ENCODE assay signal across 9 mouse cellular contexts in the genomic region with DNA sequence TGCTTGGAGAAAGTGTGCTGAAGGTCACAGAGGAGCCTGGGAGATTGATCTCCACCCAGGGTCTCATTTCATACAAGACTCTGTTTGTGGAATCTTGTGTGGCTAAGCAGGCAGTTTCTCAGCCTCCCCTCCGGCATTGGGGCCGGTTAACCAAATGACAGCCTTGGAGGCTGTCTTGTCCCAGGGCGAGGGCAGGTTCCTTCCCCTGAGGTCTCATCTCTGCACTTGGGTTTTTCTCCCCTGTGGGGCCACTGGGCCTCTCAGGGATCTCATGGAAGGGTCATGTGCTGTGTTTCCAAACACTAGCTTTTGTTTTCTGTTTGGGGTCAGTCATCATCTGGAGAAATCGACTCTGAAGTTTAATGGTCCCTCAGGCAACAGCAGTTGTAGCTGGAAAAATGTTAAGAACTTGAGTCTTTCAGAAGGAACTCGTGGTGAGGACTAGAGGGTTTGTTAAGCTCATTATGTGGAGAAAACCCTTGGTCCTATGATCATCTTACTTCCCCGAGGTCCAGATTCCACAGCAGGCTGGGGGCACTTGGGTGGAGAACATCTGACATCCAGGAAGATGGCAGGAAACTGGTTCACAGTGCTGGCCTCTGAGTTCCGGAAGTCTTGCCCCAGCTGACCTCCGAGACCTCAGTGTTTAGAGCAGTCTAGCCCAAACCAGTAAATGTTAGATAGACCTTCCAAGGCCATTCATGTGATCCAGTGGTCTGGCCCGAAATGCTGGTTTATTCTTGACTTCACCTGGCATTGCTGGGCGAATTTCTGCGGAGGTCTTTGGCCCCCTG.
DNase-seq lines count a peak whose midpoint lies in the region; ATAC-seq and TF ChIP-seq lines count a peak whose summit lies in the region.
"Had no signal": no experiment of that assay in that cellular context is flagged by ENCODE, and none has a peak within 500 bp of the region (broad histone marks: within the 10 kb centered on the region; RNA-seq: fewer than 3 reads in every experiment).

No protein-coding gene starts in this region.

- no peak for TF ChIP-seq CTCF in heart, postnatal 0 days (IDR thresholded peaks at IDR 0.05; ENCODE audit: low read depth)

- no peaks in the 10 kb centered on the region for H3K9me3 ChIP-seq in heart, postnatal 0 days (replicated peaks; ENCODE audit: control insufficient read depth, low read length)
- H3K9me3 ChIP-seq: forebrain, embryonic 13.5 days had no signal

- no peak for ATAC-seq in heart, postnatal 0 days (ENCODE audit: insufficient read depth, low read depth)
- no peak for ATAC-seq in erythroblast, adult 5-6 weeks (replicated peaks; ENCODE audit: low FRiP score, poor library complexity, severe bottlenecking)
- ATAC-seq in inflammation-experienced regulatory T-cells, adult 6 months: no peak
- ATAC-seq: forebrain, embryonic 13.5 days had no signal

- peaks cover 17% of the 10 kb centered on the region for H3K4me1 ChIP-seq in heart, postnatal 0 days (ENCODE audit: control insufficient read depth, insufficient read depth)
- H3K4me1 ChIP-seq: forebrain, embryonic 13.5 days had no signal

- no peak for TF ChIP-seq EP300 in heart, postnatal 0 days (IDR thresholded peaks at IDR 0.05; ENCODE audit: low read depth)

- peak overlapping the region; percentile 41 for H3K27ac ChIP-seq in heart, postnatal 0 days (ENCODE audit: low read depth)
- H3K27ac ChIP-seq: forebrain, embryonic 13.5 days had no signal

- no peak overlapping the region for H3K4me3 ChIP-seq in heart, postnatal 0 days (ENCODE audit: low read depth, low read length)
- H3K4me3 ChIP-seq: forebrain, embryonic 13.5 days had no signal

- no peaks in the 10 kb centered on the region for H3K27me3 ChIP-seq in heart, postnatal 0 days (ENCODE audit: control insufficient read depth, insufficient read depth, low read length)

- H3K36me3 ChIP-seq in heart, postnatal 0 days (replicated peaks; ENCODE audit: control insufficient read depth, insufficient read depth, low read length): no peaks in the 10 kb centered on the region

- intact Hi-C loops in left cerebral cortex, postnatal 14 days (cut with DNase I): no loop called here

- peak; percentile 39 for DNase-seq in embryo, embryonic 10 days (ENCODE audit: low spot score)
- DNase-seq in embryo, embryonic 11 days: no peak
- peak; percentile 78 for DNase-seq in 416B (ENCODE audit: low read depth)
- DNase-seq in heart, postnatal 0 days (ENCODE audit: low spot score): no peak
- DNase-seq in kidney, postnatal 36 days: peak; percentile 59 to 63
- no peak for DNase-seq in left cerebral cortex, postnatal 14 days (ENCODE audit: low spot score in 2 of 2)

- H3K4me2 ChIP-seq in heart, postnatal 0 days (ENCODE audit: low read depth, low read length): peak overlapping the region; percentile 5; the same call in 1 of the 2 replicates
- H3K4me2 ChIP-seq: forebrain, embryonic 13.5 days had no signal

- no peak overlapping the region for H3K9ac ChIP-seq in heart, postnatal 0 days (replicated peaks; ENCODE audit: low read depth, low read length)
- H3K9ac ChIP-seq: forebrain, embryonic 13.5 days had no signal

- WGBS in heart, postnatal 0 days: 68% methylated on average over 11 of the region's 11 CpGs

Comparison
In these comparisons a context has a peak if more than half of its experiments do, and no peak if none do; other contexts are left out.
1. DNase-seq: peak in embryo, embryonic 10 days (single experiment), 416B (single experiment) and kidney, postnatal 36 days (2 of 2); none in embryo, embryonic 11 days (single experiment), heart, postnatal 0 days (single experiment) and left cerebral cortex, postnatal 14 days (0 of 2).